Mouse (Mus musculus): ENCODE measurements around the gene Alox5ap.

The Alox5ap gene

DNA sequence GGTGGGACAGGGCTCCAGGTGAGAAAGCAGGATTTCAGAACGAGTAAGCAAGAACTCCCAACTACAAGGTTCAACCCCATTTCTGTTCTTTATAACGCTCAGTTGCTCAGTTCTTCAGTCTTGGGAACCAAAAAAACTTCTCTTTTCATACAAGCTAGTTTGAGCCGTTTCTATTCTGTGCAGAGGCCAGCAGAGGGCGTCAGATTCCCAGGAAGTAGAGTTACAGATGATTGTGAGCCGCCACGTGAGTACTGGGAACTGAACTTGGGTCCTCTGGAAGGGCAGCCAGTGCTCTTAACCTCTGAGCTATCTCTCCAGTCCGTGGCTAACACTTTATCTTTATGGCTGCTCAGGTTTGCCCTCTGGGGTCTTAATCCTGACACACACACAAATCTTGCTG is 3.1 kb upstream of the Alox5ap start:
- no peak for DNase-seq

DNA sequence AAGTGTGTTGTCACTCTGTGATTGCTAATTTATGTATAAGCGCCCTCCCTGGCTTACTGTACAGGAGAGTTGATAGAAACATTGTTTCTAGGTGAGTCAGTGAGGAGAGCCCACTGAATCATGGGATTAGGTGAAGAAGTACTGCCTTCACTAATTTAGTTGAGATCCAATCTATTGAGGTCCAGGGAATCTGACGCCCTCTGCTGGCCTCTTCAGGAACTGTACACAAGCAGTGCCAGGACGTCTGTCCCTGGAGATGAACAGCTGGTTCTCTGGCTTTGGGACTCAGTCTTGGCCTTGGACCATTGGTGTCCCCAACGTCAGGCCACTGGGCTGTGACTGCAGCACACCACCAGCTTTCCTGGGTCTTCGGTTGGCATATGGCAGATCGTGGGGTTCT is 2.7 kb upstream of the Alox5ap start:
- no peak for DNase-seq

DNA sequence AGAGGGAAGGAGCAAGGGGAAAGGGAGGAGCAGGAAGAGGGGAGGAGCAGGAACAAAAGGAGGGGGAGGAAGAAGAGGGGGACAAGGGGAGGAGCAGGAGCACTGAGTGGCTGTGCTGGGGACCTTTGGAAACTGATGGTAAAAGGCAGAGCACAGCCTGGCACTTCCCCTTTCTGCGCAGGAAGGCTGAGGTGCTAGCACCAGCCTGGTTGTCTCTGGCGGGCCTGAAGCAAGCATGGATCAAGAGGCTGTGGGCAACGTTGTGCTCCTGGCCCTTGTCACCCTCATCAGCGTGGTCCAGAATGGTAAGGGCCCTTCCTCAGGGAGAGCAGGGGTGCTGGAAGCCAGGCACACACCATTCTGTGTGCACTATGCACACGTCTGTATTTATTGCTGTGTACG is 312 bp downstream of the Alox5ap start:
- DNase-seq, result no peak

DNA sequence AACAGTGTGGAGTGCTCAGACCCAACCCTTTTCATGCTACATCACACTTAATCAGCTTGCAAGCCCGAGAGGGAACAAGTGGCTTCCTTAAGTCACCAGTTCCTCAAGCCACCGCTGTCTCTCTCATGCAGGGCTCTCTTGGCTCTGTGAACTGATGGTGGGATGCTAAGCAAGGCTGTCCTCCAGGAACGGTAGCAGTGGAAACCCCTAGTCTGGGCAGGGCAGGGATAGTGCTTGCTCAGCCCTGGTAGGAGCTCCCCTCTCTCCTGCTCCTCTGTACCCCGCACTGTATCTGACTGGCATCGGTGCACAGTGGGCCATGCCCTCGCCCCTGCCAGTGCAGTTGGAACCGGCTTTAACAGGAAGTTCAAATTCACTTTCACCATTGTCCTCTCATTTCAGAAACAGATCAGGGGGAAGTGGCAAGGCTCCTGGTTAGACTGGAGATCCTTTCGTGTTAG is 2.2 kb downstream of the Alox5ap start:
- DNase-seq, result no peak

DNA sequence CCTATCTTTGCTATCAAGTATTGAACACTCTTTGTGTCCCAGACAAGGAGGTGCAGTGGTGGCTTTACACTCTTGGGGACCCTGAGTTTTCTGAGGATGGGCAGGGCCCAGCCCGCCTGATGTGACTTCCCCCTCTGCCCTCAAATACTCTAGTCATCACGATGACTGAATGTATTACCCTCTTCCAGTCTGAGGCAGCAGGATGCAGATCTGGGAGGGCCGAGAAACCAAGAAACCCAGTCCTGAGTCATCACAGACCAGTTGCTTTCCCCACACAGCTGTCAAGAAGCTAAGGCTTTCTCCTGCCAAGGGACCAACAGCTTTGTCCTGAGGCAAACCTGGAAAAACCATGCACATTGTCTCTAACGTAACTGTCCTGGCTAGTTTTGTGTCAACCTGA is 2.9 kb downstream of the Alox5ap start:
- no peak for DNase-seq

DNA sequence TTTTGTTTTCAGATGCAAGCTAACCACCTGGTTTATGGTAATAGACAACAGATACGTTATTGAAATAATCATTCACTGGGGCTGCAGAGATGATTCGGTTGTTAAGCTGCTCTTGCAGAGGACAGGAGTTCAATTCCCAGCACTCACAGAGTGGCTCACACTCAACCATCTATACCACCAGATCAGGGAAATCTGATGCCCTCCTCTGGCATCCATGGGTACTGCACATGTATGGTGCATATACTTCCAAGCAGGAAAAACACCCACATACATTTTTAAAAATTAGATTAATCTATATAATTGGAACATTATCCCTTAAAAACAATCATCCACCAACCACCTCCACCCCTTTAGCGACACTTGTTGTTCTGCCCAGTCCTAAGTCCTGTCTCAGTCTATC is 6.7 kb downstream of the Alox5ap start:
- DNase-seq, result no peak

DNA sequence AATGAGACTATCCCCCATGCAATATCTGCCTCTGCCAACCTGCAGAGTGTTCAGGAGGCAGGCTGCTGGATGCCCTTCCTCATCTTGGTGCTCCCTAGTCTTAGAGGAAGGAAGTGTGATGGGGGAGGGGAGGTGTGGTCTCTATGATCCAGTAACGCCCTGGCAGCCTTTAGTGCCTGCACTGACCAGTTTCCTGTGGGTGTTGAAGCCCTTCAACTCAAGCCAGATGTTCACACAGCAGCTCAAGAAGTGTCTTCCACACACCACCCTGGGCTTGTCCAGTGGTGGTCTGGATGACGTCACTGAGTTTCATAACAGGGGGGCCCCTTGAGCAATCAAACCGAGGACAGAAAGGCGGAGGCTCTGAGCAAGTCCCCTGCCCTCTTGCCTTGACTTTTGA is 8.0 kb downstream of the Alox5ap start:
- no peak for DNase-seq

DNA sequence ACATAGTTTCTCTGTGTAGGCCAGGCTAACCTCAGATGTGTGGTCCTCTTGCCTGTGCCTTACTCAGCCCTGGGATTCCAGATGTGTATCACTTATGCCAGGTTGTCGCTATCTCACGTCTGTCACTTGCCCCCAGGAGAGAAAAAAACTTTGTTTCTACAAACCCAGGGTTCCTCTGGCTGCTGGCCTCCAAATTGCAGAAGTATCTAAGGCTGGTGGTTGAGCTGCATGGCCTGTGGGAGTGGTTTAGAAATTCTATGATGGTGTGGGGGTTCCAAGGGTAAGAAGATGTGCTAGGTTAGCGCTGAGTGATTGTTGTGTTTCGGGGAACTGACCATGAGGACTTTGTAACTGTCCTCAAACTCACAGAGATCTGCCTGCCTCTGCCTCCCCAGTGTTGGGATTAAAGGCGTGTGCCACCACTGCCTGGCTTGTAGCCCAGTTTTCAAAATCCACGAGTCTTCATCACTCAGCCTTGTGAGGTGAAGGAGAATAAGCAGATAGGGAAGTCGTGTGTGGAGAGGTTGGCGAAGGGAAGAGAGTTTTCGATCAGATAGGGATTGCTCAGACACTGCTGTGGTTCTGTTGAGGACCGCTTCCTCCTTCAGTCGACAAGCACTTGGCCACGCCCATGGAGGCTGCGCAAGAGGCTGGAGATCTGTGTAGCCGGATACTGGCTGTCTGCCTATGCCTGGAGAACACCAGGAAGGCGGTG is 10.0 kb downstream of the Alox5ap start:
- no peak for DNase-seq

DNA sequence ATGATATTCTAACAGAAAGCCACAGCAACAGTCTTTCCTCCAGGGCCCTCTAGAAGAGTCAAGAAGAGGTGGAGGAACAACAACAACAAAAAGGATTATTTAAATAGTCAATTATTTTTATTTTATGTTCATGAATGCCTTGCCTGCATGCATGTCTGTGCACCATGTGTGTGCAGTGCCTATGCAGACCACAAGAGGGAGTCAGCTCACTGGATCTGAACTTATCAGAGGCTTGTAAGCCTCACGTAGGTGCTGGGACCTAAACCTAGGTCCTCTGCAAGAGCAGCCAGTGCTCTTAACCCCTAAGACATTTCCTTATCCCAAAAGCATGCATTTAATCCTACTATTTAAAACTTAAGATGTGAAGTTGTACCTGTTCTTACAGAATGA is 10.5 kb downstream of the Alox5ap start:
- DNase-seq, result no peak

DNA sequence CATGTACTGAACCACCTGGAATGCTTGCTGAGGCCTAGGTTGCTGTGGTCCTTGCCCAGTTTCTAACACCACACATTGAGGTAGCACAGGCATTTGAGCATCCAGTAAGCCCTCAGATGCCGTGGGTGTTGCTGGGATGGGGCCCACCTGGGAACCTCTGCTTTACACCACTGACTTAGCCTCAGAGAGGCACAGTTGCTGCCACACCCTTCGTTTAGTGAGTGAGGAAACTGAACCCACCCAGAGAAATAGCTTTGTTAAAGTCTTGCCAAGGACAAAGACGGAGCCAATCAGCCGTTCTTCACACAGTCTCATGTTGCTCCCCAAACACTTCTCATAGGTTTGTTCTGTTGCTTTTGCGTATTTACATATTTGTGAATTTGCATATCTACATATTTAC is 13.0 kb downstream of the Alox5ap start:
- DNase-seq, result no peak

DNA sequence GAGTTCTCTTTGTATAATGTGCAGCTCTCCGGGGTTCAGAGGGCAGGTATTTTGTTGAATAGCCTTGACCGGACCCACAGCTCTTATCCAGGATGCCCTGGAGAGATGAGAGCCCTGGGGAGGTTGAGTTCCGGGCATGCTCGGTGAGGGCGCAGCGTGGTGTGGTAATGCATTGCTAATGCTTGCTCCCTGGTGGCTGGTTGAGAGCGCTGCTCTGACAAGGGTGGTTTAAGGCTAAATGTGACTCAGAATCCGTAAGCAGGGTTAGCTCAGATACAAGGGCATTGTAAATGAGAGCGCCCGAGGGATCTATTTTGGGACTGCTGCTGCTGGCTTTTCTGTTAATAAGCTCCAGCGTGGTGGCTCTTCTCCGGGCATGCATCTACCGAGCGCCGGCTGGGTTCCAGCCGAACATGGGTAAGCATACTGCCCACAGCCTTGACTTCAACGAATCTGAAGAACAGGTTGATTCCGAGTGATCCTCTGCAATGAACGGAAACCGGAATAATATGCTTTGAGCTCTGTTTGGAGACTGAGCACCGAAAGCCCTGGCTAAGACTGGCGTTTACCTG is 14.8 kb downstream of the Alox5ap start:
- DNase-seq, result peak; percentile 24

DNA sequence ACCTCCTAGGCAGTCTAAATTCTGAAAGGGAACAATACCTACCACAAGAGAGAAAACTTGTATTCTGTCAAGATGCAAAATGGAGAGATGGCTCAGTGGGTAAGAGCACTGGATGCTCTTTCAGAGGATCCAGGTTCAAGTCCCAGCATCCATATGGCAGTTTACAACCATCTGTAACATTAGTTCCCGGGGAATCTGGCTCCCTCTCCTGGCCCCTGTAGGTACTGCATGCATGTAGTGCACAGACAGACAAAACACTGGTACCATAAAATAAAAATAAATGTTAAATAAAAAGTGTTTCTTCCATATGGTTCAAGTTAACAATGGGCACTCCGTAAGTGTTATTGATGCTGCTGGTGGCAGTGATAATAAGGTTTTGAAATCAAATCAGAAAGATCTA is 18.4 kb downstream of the Alox5ap start:
- no peak for DNase-seq

DNA sequence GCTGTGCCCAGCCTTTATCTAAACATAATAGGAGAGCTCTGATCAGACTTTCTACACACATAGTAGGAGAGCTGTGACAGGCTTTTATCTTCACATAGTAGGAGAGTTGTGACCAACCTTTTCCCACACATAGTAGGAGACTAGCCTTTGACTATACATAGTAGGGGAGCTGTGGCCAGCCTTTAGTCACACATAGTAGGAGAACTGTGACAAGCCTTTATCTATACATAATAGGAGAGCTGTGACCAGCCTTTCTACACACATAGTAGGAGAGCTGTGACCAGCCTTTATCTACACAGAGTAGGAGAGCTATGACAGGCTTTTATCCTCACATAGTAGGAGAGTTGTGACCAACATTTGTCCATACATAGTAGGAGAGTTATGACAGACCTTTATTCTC is 19.3 kb downstream of the Alox5ap start:
- DNase-seq, result no peak

DNA sequence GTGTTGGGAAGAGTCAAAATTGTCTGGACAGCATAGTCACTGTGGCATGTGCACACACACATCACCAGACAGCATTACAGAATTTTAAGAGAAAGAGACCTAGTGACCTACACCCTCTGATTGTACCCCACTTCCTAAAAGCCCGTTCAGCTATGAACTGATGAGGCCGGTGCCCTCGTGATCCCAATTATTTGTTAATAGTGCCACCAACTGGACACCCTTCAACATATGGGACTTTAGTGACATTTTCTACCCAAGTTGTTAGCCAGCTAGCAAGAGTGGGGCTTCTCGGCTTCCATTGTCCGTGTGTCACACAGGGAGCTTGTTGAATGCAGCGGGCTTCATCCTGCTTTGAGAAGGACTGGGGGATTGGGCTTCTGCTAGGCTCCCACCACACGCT is 21.5 kb downstream of the Alox5ap start:
- DNase-seq, result peak; percentile 68

DNA sequence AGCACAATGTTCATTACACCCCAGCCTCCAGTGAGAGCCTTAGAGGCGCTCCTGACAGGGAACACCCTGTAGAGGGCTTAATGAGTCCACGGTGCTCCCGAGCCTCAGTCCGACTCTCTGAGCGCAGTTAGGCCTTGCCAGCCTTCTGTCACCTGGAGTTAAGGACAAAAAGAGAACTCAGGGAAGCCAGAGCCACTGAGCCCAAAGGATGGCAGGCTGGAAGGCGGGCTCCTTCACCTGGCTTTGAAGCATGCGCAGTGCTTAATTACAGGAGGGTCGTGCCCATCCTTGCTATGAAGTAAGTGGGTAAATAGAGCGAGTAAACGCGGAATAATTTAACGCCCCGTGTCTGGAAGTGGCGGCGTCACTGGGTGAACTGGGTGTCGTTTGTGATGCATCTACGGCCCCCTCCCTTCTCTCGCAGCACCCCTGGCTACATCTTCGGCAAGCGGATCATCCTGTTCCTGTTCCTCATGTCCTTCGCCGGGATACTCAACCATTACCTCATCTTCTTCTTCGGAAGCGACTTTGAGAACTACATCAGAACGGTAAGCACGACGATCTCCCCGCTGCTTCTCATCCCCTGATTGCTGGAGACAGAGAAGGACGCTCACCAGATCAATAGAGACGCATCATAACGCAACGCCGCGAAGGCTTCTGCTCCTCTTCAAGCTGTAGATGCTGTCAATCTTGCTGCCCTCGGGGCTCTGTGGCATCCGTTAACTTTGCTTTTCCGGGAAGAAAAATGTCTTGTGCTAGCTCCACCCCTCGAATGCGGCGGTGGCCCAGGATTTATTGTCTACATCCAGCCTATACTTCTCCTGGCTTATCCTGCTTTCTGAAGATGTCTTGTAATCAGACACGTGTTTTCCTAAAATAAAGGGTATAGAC is 22.8 kb downstream of the Alox5ap start:
- peak; percentile 51 for DNase-seq

DNA sequence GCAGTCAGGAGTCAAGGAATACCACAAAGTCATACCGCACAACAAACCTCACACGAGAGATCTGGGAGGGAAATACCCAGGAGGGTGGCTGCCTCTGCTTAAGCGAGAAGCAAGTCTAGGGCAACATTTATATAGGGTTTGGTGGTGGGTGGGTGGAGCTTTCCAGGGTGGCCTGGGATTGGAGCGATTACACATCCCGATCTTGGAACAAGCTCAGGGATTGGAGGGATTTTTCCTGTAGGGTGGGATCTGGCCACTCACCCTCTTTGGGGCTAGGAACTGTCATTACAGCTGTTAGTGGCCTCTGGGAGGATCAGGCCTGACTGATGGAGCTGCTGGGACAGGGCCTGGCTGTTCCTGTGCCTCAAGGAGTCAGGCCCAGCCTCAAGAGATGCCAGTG is 26.7 kb downstream of the Alox5ap start:
- no peak for DNase-seq

DNA sequence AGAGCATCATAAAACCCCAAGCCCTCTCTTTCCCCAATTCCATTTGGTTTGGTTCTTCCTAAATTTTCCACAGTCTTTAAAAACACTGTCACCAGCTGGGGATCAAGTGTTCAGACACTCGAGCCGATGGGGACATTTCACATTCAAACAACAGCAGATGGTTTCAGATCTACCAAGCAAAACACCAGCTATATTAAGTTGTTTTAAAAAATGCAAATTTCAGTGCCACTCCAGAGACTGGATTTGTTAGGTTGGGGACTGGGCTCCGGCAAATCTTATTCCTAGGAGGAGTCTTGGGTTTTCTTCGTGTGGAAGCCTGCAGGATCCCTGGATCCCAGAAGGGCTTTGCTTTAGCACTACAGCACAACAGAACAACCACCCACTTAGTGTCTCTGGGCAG is 28.5 kb downstream of the Alox5ap start:
- no peak for DNase-seq

DNA sequence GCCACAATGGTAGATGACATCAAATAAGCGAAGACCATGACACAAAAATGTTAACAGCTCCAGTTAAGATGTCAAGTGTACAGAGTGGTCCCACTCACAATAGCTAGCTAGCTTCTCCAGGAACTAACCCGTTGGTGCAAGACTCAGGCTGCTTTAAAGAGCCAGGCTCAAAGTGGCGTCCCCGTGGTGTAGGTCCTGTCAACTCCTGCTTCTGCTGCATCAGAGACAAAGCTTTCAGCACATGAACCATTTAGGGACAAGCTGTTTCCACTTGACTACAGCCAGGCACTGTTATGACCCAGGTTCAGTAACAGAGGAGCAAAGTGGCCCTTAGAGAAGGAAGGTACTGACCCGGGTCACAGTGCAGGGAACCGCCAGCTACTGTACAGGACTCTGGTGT is 32.2 kb downstream of the Alox5ap start:
- DNase-seq, result no peak

DNA sequence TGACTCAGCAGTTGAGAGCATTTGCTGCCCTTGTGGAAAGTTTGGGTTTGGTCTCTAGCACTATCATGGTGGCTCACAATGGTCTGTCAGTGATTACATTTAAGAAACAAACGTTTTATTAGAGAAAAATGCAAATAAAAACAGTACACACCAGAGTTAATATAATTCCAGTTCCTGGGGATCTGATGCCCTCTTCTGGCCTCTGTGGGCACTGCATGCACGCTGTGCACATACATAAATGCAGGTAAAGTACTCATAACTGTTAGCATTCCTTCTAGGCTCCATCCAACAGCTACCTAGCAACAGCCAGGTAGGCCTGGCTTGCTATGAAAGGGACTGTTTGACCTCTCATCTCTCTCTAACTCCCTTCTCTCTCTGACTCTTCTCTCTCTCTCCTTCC is 32.9 kb downstream of the Alox5ap start:
- DNase-seq, result no peak

DNA sequence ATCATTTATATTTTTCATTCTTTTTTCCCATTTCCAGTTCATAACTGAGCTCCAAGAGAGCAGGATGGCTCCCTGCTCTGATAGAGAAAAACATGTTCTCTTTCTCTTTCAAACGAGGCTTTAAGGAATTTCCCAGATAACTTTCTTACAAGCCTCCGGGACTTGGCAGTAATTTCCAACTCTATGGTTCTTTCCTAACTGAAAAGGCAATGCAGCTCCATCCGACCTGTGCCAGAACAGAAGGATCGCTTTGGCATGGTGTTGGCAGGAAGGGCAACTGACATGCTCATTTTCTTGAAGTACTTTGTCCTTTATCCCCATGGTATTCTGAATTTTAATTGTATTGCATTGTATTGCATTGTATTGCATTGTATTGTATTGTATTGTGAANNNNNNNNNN is 33.7 kb downstream of the Alox5ap start:
- DNase-seq, result no peak

DNA sequence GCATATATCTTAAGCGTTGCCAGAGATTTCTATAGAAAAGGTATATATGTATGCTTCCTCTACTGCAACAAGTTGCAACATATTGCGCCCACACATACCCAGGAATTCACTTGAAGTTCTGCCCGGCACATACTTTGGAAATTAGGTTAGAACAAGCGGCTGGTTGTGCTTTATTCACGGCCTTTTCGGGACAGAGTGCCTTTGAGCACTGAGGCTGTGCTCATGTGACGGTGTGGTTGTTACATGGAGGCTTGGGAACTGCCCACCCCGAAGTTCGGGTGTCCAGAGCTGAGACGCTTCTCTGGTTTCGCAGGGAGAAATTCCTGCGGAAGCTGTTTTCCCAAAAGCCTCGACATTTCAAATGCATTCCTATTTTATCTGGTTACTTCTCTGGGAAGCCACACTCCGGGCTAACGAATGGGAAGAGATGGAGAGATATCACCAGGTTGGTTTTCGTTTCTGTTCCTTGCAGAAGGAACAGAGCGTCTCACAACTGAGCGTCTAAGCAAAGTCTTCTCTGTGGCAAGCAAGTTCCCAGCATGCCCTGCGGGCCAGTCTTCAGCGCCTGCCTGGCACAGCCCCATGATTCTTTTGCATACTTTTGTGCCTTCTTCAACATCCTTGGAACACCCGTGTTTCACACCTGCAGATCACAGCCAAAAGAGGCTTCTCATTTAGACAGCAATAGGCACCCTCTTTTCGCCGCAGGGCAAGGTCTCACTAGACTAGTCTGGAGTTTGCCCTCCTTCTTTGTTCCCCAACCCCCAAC is 48.5 kb downstream of the Alox5ap start:
- no peak for DNase-seq

DNA sequence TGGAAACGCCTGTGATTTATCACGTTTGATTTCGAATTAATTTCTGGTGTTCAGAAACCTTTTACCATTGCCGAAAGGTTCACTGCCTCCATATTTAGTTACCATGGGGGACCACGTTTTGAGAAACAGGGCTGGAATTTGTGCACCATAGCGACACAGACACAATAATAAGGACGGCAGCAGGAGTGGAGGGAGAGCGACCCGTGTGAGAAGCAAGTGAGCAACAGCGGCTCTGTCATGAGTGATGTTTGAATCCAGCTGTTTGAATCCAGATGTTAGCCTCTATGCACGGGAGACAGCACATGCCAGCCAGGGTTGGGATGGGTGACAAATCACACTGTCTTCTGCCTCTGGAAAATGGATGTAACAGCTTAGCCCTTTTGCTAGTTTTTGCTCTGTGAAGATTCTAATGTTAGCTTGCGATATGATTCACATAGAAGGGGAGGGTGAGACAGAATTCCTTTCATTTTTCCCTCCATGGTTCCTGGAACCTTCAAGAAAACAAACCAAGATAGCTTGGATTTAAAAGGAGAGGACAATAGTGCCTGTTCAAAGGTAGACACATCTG is 50.0 kb downstream of the Alox5ap start:
- DNase-seq, result no peak

DNA sequence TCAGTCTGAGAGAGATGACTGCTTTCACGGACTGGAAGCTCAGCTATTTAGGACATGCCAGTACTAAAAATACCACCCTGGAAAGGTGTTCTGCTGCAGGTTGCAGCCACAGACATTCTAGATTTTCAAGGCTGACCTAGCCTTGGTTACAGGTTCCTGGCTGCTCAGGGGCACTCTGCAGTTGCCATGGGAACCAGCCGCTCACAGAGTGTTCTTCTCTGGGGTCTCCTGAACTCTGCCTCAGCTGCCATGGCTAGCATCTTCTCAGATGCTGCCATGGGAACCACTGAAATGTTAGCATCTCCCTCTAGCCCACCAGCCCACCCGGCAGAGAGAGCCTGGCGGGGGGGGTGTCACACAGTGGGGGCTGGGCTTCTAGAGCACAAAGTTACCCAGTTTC is 52.4 kb downstream of the Alox5ap start:
- no peak for DNase-seq
